Mouse (Mus musculus): ENCODE results near the gene Borcs5.

DNA sequence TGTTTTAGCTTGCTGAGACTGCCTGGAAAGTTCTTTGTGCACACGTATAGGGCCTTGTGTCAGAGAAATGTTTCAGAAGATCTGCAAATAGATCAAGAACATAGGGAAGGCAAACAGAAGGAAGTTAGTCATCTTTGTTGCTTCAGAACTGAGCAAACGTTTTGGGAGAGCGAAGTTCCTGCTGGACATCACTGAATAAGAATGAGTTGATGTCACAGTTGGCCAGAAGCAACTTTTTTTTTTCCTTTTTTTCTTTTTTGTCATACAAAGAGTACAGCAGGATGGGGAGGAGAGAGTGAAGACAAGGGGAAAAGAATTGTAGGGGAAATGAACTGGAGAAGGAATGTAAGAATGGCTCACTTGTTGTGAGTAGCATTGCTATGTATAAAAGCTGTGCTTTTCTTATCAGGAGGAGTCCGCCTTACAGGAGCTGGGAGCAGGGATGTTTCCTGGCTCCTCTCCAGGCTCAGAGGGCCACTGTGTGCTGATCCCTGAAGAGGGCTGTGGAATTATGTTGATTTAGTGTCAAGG lies 31.6 kb downstream of the Borcs5 start:
- no peak for TF ChIP-seq EP300 (IDR thresholded peaks at IDR 0.05; ENCODE audit: low read length)
- TF ChIP-seq MAX (IDR thresholded peaks at IDR 0.05; ENCODE audit: low read length), result no peak
- no peak for TF ChIP-seq POLR2A (IDR thresholded peaks at IDR 0.05; ENCODE audit: low read depth, low read length)
- TF ChIP-seq POLR2AphosphoS2 (IDR thresholded peaks at IDR 0.05; ENCODE audit: low read depth, low read length), result no peak
- no peak for TF ChIP-seq CTCF (conservative IDR thresholded peaks at IDR 0.05 in 1 of 2, IDR thresholded peaks at IDR 0.05 in 1 of 2; ENCODE audit: low read depth in 2 of 2, low read length in 2 of 2)
- TF ChIP-seq E2F4 (IDR thresholded peaks at IDR 0.05; ENCODE audit: insufficient replicate concordance, low read depth, low read length), result no peak
